Mouse (Mus musculus) heart, embryonic 16.5 days (tissue): ENCODE results near the gene Zfp148. TPM values are rescaled to one million over a fixed set of nuclear protein-coding genes. Genes with fewer than 3 reads are reported as not detected.

Source experiments
- ATAC-seq: fragments of 200-750 bp; cut with Nextera tagmentation; replicated peaks from 2 replicates; pipeline ENCODE4 v1.8.0; 2017; ENCODE audit warnings: moderate number of reproducible peaks; ENCODE audit not compliant: insufficient read depth, low FRiP score; ENCODE audit errors: extremely low read depth
- H3K27ac ChIP-seq: fragments of 300-500 bp; sonication (generic); 2 replicates; pipeline ENCODE4 v1.5.1; 2014; ENCODE audit warnings: mild to moderate bottlenecking, low read length, control low read depth, moderate library complexity
- H3K27me3 ChIP-seq: fragments of 300-500 bp; sonication (generic); 2 replicates; pipeline ENCODE4 v1.6.1; 2014; ENCODE audit warnings: low read length, mixed read lengths; ENCODE audit not compliant: control insufficient read depth, insufficient read depth
- H3K36me3 ChIP-seq: fragments of 300-500 bp; sonication (generic); 2 replicates; pipeline ENCODE4 v1.6.1; 2014; ENCODE audit not compliant: control insufficient read depth, insufficient read depth
- H3K4me1 ChIP-seq: fragments of 300-500 bp; sonication (generic); 2 replicates; pipeline ENCODE4 v1.6.1; 2014; ENCODE audit warnings: low read length, mixed read lengths; ENCODE audit not compliant: control insufficient read depth, insufficient read depth
- H3K4me2 ChIP-seq: fragments of 300-500 bp; sonication (generic); 2 replicates; pipeline ENCODE4 v1.6.1; 2014; ENCODE audit warnings: low read depth, mild to moderate bottlenecking, control low read depth, low read length
- H3K4me3 ChIP-seq: fragments of 300-500 bp; sonication (generic); 2 replicates; pipeline ENCODE4 v1.5.1; 2014; ENCODE audit warnings: mild to moderate bottlenecking, control low read depth, low read length
- H3K9ac ChIP-seq: fragments of 300-500 bp; sonication (generic); 2 replicates; pipeline ENCODE4 v1.6.1; 2014; ENCODE audit warnings: low read length, control low read depth
- H3K9me3 ChIP-seq: fragments of 300-500 bp; sonication (generic); replicated peaks from 2 replicates; pipeline ENCODE4 v1.6.1; 2016; ENCODE audit warnings: low read length; ENCODE audit not compliant: control insufficient read depth
- WGBS: fragments of 180-500 bp; shearing (Covaris S2); extraction: QIAGEN DNeasy Blood & Tissue Kit; methylation state at CpG from one replicate; pipeline ENCODE4 v1.1.7; 2014; 5-methylcytosine and 5-hydroxymethylcytosine counted together
- polyA plus RNA-seq: library from polyadenylated mRNA; unstranded; fragments of >200 nt; fragmentation: Nextera tagmentation; extraction: Ambion mirVana; gene quantifications from 2 replicates; pipeline ENCODE4 v1.2.1, GENCODE M21; 2015

Gene Zfp148
- polyA plus RNA-seq, 1 experiment from 2014 or later: 41.5 TPM

GRCm38 (mm10) chr16:33415607-33416006 is 35.0 kb downstream of the Zfp148 start:
- no peaks in the 10 kb centered on the region for H3K36me3 ChIP-seq
- ATAC-seq: no peak
- H3K27ac ChIP-seq: no peak overlapping the region
- no peak overlapping the region for H3K9ac ChIP-seq
- peaks cover 37% of the 10 kb centered on the region for H3K4me1 ChIP-seq
- H3K9me3 ChIP-seq: no peaks in the 10 kb centered on the region
- 79% methylated on average over 5 of the region's 5 CpGs for WGBS
- no peak overlapping the region for H3K4me3 ChIP-seq
- H3K4me2 ChIP-seq: no peak overlapping the region
- H3K27me3 ChIP-seq: no peaks in the 10 kb centered on the region

GRCm38 (mm10) chr16:33428327-33428726 is 47.7 kb downstream of the Zfp148 start:
- 0 out of 2 replicates have a peak, but pooled peaks cover 3% of the 10 kb centered on the region for H3K4me1 ChIP-seq
- H3K36me3 ChIP-seq: peaks cover 22% of the 10 kb centered on the region; the same call in 1 of the 2 replicates
- H3K4me2 ChIP-seq: no peak overlapping the region
- no peak overlapping the region for H3K27ac ChIP-seq
- no peaks in the 10 kb centered on the region for H3K27me3 ChIP-seq
- H3K4me3 ChIP-seq: no peak overlapping the region
- H3K9me3 ChIP-seq: no peaks in the 10 kb centered on the region
- ATAC-seq: no peak
- no peak overlapping the region for H3K9ac ChIP-seq
- 86% methylated on average over 3 of the region's 3 CpGs for WGBS

- H3K9me3 ChIP-seq: no peaks in the 10 kb centered on the region
- no peak overlapping the region for H3K4me3 ChIP-seq
- no peak overlapping the region for H3K27ac ChIP-seq
- 0 out of 2 replicates have a peak, but pooled peaks cover 3% of the 10 kb centered on the region for H3K4me1 ChIP-seq
- no peak for ATAC-seq
- peaks cover 18% of the 10 kb centered on the region for H3K36me3 ChIP-seq
- no peak overlapping the region for H3K9ac ChIP-seq
- no peaks in the 10 kb centered on the region for H3K27me3 ChIP-seq
- WGBS: 73% methylated on average over 2 of the region's 2 CpGs
- H3K4me2 ChIP-seq: no peak overlapping the region
Observed at GRCm38 (mm10) chr16:33431660-33432059, 51.0 kb downstream of the Zfp148 start.

GRCm38 (mm10) chr16:33441065-33441464 is 60.4 kb downstream of the Zfp148 start:
- 79% methylated on average over 6 of the region's 6 CpGs for WGBS
- Histone ChIP-seq H3K27ac (no peak overlapping the region), H3K9me3 (no peaks in the 10 kb centered on the region), H3K4me1 (no peaks in the 10 kb centered on the region), H3K27me3 (no peaks in the 10 kb centered on the region), H3K36me3 (no peaks in the 10 kb centered on the region; the same call in 1 of the 2 replicates), H3K4me3 (no peak overlapping the region), H3K4me2 (no peak overlapping the region), H3K9ac (no peak overlapping the region)
- ATAC-seq: no peak

GRCm38 (mm10) chr16:33446830-33447229 is 66.2 kb downstream of the Zfp148 start:
- Histone ChIP-seq H3K9me3 (no peaks in the 10 kb centered on the region), H3K4me1 (peaks cover 3% of the 10 kb centered on the region; the same call in 1 of the 2 replicates), H3K4me2 (no peak overlapping the region), H3K27ac (no peak overlapping the region), H3K36me3 (0 out of 2 replicates have a peak, but pooled peaks cover 3% of the 10 kb centered on the region), H3K27me3 (no peaks in the 10 kb centered on the region), H3K4me3 (no peak overlapping the region), H3K9ac (no peak overlapping the region)
- 63% methylated on average over 5 of the region's 5 CpGs for WGBS
- no peak for ATAC-seq

GRCm38 (mm10) chr16:33453826-33454225 is 73.2 kb downstream of the Zfp148 start:
- no peak overlapping the region for H3K4me3 ChIP-seq
- no peak overlapping the region for H3K9ac ChIP-seq
- H3K4me2 ChIP-seq: no peak overlapping the region
- H3K9me3 ChIP-seq: no peaks in the 10 kb centered on the region
- no peak for ATAC-seq
- WGBS: 76% methylated on average over 2 of the region's 2 CpGs
- H3K4me1 ChIP-seq: no peaks in the 10 kb centered on the region
- H3K36me3 ChIP-seq: peaks cover 3% of the 10 kb centered on the region; the same call in 1 of the 2 replicates
- no peaks in the 10 kb centered on the region for H3K27me3 ChIP-seq
- no peak overlapping the region for H3K27ac ChIP-seq

- WGBS: 73% methylated on average over 2 of the region's 2 CpGs
- Histone ChIP-seq H3K4me2 (no peak overlapping the region), H3K4me3 (no peak overlapping the region), H3K9me3 (peaks cover 3% of the 10 kb centered on the region; the same call in 1 of the 2 replicates), H3K36me3 (peaks cover 6% of the 10 kb centered on the region), H3K9ac (no peak overlapping the region), H3K4me1 (no peaks in the 10 kb centered on the region), H3K27ac (no peak overlapping the region), H3K27me3 (no peaks in the 10 kb centered on the region)
- ATAC-seq: no peak
Observed at GRCm38 (mm10) chr16:33454306-33454705, 73.7 kb downstream of the Zfp148 start.

GRCm38 (mm10) chr16:33455263-33455910 is 74.8 kb downstream of the Zfp148 start:
- Histone ChIP-seq H3K4me3 (no peak overlapping the region), H3K27me3 (no peaks in the 10 kb centered on the region), H3K36me3 (peaks cover 12% of the 10 kb centered on the region), H3K9me3 (peaks cover 4% of the 10 kb centered on the region; the same call in 1 of the 2 replicates), H3K4me2 (no peak overlapping the region), H3K9ac (no peak overlapping the region), H3K27ac (no peak overlapping the region), H3K4me1 (no peaks in the 10 kb centered on the region)
- 82% methylated on average over 6 of the region's 6 CpGs for WGBS
- no peak for ATAC-seq

- Histone ChIP-seq H3K4me3 (no peak overlapping the region), H3K27ac (no peak overlapping the region), H3K9ac (no peak overlapping the region), H3K4me1 (no peaks in the 10 kb centered on the region; the same call in 1 of the 2 replicates), H3K27me3 (no peaks in the 10 kb centered on the region), H3K36me3 (peaks cover 12% of the 10 kb centered on the region), H3K9me3 (peaks cover 4% of the 10 kb centered on the region; the same call in 1 of the 2 replicates), H3K4me2 (no peak overlapping the region)
- ATAC-seq: no peak
- 95% methylated on average over 1 of the region's 1 CpGs for WGBS
Observed at GRCm38 (mm10) chr16:33459101-33459500, 78.5 kb downstream of the Zfp148 start.
